Mouse (Mus musculus): Measurements from ENCODE around the gene Dlx5. TPM values are rescaled to one million over a fixed set of nuclear protein-coding genes. Genes with fewer than 3 reads are reported as not detected.

The Dlx5 gene
- polyA plus RNA-seq, 1 experiment from 2014 or later: 0.69 TPM

DNA sequence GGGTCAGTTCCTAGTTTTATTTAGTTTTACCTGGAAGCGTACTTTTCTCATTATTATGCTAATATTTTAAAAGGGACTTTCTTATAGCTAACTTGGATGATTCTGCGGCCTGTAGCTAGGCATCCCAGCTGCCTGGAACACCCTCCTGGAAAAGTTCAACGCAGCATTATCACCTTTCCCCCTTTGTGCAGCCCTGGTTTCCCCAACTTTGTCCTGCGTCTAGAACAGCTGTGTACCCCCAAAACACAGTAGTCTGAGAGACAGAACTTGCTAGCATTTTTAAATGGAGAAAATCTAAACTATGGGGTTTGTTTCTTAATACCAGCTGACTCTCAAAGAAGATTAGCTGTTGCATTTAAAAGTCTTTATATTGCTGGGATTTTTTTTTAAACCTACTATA is 33.3 kb downstream of the Dlx5 start:
- H3K9me3 ChIP-seq (ENCODE audit: control insufficient read depth, low read length): no peaks in the 10 kb centered on the region
- no peak for ATAC-seq (ENCODE audit: low read depth)
- WGBS: 12% methylated on average over 4 of the region's 4 CpGs
- no peaks in the 10 kb centered on the region for H3K4me1 ChIP-seq (replicated peaks; ENCODE audit: control insufficient read depth, insufficient read depth, low read length)
- H3K27me3 ChIP-seq (ENCODE audit: control insufficient read depth, insufficient read depth, low read depth, low read length): peaks cover 63% of the 10 kb centered on the region
- H3K9ac ChIP-seq (ENCODE audit: low read length): no peak overlapping the region
- no peaks in the 10 kb centered on the region for H3K36me3 ChIP-seq (ENCODE audit: control insufficient read depth, insufficient read depth, low read length)
- H3K4me2 ChIP-seq (ENCODE audit: low read depth, low read length): no peak overlapping the region
- no peak overlapping the region for H3K27ac ChIP-seq (ENCODE audit: low read length)
- no peak overlapping the region for H3K4me3 ChIP-seq (ENCODE audit: low read length)

DNA sequence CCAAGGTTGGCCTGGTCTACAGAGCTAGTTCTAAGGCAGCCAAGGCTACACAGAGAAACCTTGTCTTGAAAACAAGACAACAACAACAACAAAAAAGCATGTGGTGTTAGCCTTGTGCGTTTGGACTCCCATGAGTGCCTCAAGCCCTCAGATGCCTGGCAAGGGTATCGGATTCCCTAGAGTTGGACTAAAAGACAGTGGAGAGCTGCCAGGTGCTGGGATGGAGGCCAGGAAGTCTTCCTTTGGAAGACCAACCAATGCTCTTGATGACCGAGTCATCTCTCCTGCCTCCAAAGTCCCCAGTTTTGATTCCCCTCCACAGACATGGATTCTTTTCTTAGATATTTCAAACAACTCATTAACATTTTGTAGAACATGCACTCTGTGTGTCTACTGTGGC is 48.6 kb downstream of the Dlx5 start:
- Histone ChIP-seq H3K27ac (ENCODE audit: low read length) (no peak overlapping the region), H3K4me2 (ENCODE audit: low read depth, low read length) (no peak overlapping the region)
- 82% methylated on average over 3 of the region's 3 CpGs for WGBS

DNA sequence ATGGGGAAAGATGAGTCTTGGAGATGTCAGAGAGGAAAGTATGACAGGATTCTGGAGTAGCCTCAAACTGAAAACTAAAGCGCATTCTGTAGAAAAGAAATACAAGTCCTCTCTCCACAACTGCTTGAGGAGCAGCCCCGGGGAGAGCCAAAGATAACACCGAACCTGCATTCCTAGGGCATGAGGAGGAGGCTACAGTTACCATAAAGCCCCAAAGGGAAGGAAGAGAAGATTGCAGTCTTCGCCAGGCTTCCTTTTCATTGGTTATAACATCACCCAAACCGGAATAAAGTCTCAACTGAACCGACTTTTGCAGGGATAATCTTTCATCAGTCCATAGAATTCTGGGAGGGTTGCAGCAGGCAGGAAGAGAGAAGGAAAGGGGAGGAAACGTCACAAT is 51.4 kb downstream of the Dlx5 start:
- Histone ChIP-seq H3K4me3 (ENCODE audit: low read length) (no peak overlapping the region), H3K36me3 (ENCODE audit: control insufficient read depth, insufficient read depth, low read length) (no peaks in the 10 kb centered on the region), H3K9ac (ENCODE audit: low read length) (no peak overlapping the region), H3K27ac (ENCODE audit: low read length) (no peak overlapping the region), H3K4me2 (ENCODE audit: low read depth, low read length) (no peak overlapping the region), H3K9me3 (ENCODE audit: control insufficient read depth, low read length) (no peaks in the 10 kb centered on the region), H3K27me3 (ENCODE audit: control insufficient read depth, insufficient read depth, low read depth, low read length) (no peaks in the 10 kb centered on the region), H3K4me1 (replicated peaks; ENCODE audit: control insufficient read depth, insufficient read depth, low read length) (no peaks in the 10 kb centered on the region)
- WGBS: 46% methylated on average over 7 of the region's 7 CpGs
- ATAC-seq (ENCODE audit: low read depth): no peak

More for the DNA sequence above, 48.6 kb downstream of the Dlx5 start:
- H3K9me3 ChIP-seq (ENCODE audit: control insufficient read depth, low read length): no peaks in the 10 kb centered on the region
- H3K4me3 ChIP-seq (ENCODE audit: low read length): no peak overlapping the region
- ATAC-seq (ENCODE audit: low read depth): no peak
- no peaks in the 10 kb centered on the region for H3K27me3 ChIP-seq (ENCODE audit: control insufficient read depth, insufficient read depth, low read depth, low read length)
- no peaks in the 10 kb centered on the region for H3K36me3 ChIP-seq (ENCODE audit: control insufficient read depth, insufficient read depth, low read length)
- no peaks in the 10 kb centered on the region for H3K4me1 ChIP-seq (replicated peaks; ENCODE audit: control insufficient read depth, insufficient read depth, low read length)
- no peak overlapping the region for H3K9ac ChIP-seq (ENCODE audit: low read length)

Other genes with a start within 250 kb of the Dlx5 start
- gene Dlx6, start 18.8 kb downstream of the Dlx5 start, polyA plus RNA-seq (2015; fragmentation: Nextera tagmentation; extraction: Ambion mirVana): not detected in 2 replicates
- gene Sdhaf3, start 73.9 kb upstream of the Dlx5 start, polyA plus RNA-seq (2015; fragmentation: Nextera tagmentation; extraction: Ambion mirVana): 3.6 and 4.4 TPM in 2 replicates

All from lung, embryonic 16.5 days (tissue).